Mouse (Mus musculus) gastrocnemius, postnatal 25 days (tissue): ENCODE data around the gene Gmds. TPM values are rescaled to one million over a fixed set of nuclear protein-coding genes. Genes with fewer than 3 reads are reported as not detected.

ENCODE experiments used
- DNase-seq: peaks from one replicate; pipeline ENCODE4 v3.0.0; 2022
- total RNA-seq, 2 experiments: library from RNA; stranded (reverse); gene quantifications; 1 replicate in 1 of 2; 2 replicates in 1 of 2; pipeline ENCODE4 v1.2.3; 2021

Gmds gene
- total RNA-seq, 2 experiments from 2014 or later: 1.9 to 2.3 TPM

DNA sequence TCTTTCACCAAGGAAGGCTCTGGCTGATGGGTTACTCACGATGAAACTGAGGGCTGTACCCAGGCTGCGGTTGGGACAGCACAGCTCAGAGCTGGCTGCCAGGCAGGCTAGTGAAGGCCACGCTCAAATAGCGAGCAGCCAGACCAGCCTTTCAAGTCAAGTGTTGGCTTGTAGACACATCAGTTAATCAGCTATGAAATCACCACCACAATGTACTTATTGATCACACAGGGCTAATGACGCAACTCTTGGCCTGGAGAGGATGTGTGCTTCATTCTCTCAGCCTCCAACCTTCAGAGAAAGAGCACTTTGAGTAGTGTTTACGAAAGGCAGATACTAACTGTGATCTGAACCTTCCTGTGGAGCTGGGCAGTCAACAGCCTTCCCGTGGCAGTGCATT is 383.4 kb downstream of the Gmds start:
- no peak for DNase-seq

DNA sequence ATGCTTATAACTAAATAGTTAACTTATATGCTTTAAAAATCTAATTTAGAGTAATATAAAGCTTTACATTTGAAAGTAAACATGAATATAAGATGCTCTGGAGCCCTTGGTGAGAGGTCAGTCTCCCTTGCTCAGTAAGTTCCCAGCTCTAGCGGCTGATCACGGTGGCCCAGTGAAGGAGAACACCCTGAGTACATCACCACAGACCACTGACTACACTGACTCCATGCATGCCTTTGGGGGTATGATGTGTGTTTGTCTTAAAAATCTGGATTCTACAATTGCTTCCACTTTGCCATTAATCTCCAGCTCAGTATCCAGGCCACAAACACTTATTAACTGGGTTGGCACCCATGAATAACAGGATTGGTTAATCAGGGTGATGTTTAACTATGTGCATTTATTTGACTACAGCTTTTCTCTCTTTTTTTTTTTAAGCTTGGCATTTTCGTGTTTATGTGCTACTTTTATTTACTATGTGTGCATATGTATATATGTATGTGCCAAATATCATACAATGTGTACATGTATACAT is 393.8 kb downstream of the Gmds start:
- no peak for DNase-seq

DNA sequence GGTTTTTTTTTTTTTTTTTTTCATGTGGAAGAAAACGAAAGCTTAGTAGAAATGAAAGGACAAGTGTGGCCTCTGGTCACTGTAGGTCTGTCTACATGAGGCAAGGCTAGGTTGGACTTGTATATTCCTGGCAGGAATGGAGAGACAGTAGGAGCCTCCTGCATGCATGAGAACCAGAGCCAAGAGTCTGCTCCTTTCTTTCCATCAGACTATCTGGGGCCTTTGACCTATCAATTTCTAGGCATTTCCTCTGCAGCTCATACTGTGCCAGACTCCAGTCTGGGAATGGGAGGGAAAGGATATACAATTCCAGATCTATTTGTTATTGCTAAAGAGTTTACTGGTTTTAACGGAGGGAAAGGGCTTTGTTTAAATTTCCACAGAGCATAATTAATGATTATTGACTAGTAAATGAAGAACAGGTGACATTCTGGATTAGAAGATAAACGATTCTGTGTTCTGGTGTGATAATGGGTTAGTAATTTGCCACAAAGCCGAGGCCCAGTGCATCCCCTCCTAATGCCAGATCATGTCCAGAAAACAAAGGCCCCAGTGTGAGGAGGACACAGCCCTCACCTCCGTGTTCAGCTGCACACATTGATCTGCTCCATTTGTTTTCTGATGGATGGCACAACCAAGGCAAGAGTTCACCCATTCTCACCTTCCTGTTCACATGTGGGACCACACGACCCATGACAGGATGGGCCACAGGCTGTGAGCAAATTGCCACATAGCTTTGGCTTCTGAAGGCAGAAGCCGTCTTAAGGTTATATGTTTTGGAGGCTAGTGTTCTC is 394.9 kb downstream of the Gmds start:
- no peak for DNase-seq

DNA sequence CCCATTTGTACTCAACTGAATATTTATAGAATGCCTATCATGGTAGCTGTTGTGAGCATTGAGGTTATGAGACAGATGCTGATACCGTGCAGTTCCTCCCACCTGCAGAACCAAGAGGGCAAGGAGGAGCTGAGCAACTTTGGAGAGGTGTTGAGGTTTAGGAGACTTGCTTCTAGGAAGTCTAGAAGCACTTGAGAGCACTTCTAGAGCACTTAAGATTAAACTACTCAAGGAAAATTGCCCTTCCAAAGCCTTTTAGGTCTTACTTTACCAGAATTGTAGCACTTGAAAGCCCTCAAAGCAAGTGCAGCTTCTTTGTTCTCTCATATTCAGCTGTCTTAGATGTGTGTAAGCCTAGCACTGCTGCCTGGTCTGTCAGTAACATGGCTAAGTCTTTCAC is 409.2 kb downstream of the Gmds start:
- DNase-seq: no peak

DNA sequence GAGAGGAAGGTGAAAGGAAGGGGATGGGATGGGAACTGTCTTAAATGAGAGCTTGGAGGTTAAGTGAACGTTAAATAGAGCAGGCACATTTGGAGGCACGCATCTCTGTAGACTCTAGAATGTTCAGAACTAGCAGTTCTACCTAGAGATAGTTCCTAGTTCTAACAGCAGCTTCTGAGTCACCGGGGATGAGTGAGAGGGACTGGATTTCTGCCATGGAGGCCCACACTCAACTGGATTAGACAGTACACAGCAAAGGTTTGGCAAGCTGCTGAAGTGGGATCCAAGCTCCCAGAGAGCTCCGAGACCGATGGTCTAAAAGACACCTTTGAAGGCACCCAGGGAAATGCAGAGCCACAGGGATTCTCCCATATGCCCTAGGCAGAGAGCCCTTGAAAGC is 411.9 kb downstream of the Gmds start:
- DNase-seq: no peak

DNA sequence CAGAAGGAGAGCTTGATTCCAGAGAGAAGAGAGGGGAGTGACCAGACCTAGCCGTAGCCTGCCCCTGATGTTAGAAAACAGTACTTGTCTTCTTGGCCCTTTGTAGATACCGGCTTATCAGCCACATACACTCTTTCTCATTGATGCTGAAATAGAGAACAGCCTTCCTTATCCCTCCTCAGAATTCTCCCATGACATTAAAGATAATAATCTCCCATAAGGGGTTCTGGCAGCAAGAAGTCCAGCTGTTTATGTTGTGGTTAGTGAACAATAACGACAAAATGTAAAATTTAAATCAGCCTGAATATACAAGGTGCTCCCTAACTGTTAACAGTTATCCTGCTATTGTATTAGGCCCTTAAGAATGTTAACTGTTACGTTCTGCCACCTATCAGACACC is 414.0 kb downstream of the Gmds start:
- DNase-seq: no peak

DNA sequence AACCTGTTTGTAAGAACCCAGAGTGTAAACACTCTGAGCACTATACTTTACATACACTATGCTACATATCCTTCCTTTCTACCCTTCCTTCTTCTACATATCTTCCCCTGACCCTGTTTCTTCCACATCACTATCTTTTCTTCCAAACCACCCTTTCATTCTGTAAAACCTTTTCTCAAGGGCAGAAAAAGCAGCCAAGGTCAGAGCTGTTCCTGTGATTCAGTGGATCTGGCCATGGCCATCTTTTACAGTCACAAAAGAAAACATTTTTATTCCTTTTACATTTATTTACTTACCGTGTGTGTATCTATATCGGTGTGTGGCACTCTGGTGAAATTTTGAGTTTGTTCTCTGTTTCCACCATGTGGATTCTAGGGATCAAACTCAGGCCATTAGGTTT is 418.8 kb downstream of the Gmds start:
- no peak for DNase-seq

DNA sequence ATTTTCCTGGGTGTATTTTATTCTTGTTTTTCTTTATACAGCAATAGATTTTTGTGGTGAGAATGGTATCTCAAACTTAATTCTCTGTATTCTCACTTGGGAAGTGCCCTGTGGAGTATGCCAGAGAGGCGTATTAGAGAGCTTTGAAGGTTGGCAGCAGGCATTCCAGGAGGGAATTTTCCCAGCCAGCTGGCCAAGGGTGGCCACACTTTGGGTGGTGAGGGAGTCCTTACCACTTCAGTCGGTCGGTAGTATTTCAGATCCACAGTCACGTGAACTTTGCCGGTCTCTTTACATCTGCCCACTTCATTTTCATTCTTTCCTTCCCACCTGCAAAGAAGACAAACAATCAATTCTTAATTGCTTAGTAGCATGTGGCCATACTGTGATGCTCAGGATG is 421.2 kb downstream of the Gmds start:
- DNase-seq: no peak

DNA sequence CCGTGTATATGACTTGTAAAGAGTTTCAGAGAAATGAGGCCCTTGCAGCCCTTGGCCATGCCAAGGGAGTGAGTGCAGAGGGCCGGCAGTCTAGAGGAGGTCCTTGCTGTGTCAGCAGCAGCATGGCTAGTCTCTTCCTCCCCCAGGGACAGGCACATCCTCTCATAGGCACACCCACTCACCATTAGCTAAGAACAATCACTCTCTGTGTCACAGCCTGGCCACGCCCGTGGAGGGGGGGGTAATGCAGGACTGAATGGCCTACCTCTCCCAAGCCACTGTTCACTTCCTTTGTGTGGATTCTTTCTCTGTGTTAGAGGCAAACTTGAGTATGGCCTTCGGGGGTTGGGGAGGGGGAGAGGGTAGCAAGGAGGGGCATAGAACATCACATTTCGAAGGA is 422.8 kb downstream of the Gmds start:
- DNase-seq: peak; percentile 11

DNA sequence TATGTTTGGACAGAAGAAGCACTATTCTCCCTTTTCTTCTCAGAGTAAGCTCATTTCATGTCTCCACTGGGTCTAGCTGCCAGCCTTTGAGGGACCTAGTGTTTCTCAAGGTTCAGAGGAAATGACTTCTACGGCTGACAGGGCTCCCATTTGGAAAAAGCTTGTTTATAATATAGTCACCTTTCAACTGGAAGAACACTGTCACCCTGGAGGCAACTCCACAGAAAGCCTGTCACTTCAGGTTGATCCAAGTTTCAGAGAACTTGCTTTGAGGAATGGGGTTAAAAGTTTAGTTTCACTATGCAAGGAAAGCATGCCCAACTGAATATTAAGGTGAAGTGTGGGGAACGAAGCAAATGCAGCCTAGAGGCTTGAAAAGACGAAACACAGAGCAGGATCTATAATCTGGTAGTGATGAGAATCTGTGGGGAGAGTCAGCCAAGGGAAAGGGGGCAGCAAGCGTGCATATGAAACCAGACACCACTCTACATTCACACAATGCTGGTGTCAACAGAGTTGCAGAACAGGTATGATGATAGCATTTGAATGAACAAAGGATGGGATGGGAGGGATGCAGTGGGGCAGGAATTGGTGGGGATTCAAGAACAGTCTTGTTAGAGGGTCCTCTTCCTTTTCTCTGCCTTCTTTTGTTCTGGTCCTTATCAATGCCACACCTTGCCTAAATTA is 423.5 kb downstream of the Gmds start:
- no peak for DNase-seq

DNA sequence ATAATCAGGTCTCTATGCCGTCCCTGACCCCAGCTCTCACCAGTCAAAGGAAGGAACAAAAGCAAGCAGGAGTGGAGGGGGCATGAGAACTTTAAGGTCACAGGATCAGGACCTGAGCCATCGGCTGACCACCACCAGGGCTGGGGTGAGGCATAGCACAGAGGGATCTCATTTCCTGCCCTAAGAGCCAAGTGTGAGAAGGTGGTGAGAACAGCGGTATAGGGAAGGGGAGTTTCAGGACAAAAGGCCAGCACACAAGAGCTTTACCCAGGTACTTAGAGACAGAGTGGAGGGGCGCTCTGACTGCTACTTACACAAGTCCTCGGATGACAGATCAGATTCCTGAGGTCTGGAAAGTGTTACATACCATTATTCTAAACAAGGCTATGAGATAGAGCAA is 426.6 kb downstream of the Gmds start:
- DNase-seq: no peak

DNA sequence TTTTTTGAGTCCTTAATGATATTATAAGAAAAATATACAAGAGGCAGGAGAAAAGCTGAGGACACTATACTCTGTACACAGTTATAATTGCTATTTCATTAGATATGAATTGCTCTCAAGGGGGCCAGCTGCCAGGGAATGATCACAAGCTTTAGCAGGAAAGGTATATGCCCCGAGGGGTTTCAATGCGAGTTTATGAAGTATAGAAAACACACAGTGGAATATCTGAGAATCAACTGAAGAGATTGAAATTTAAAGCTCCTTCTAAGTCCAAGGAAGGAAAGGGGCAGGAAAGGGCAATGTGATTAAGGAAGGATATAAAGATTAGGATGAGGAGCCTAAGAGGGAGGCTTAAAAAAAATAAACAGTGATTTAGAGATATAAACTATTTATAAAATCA is 427.2 kb downstream of the Gmds start:
- no peak for DNase-seq

DNA sequence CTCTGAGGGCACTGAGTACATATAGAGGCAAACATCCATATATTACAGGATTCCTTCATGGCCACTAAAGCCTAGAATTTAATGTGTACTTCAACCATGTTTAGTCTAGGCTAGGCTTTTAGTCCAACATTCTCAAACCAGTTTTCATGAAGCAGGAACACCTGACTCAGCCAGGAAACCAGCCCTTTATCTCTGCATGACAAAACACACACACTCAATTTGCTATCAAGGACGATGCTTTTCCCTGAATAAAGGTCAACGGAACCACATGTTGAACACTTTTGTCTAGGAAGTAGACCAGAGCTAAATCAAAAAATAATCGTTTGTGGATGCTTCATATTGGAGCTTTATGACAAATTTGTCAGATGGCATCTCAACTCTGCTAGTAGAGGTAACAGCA is 429.5 kb downstream of the Gmds start:
- no peak for DNase-seq

DNA sequence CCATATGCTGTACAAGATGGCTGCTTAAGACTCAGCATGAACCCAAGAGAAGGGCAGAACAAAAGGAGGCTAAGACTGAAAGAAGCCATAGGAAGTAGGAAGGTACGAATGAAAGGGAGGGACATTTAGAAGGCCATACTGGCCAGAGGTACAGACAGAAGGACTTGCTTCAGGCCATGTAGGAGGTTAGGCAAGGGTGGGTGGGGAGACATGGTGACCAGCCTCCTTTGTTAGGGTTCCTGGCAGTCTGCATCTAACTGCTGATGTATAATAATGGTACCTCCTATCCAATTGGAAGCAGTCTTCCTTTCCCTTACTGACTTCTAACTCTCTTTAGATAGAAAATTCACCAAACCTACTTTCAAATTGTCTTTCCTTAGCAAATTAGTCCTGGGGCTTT is 432.0 kb downstream of the Gmds start:
- no peak for DNase-seq

DNA sequence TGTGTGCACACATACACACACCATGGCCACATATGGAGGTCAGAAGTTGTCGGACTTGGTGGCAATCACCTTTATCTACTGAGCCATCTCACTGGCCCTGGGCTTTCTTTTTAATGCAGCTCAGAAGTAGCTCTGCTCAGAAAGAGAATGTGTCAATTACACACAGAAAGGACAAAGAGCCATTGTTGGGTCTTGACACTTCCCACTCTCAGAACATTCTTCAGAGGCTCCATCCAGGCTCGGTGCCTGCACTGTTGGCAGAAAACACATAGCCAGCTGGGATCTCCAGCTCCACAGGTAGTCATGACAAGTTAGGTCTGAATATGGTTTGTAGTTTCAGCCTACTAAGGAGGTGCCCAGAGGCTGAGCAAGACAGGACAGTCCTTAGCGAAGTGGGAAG is 438.3 kb downstream of the Gmds start:
- no peak for DNase-seq

DNA sequence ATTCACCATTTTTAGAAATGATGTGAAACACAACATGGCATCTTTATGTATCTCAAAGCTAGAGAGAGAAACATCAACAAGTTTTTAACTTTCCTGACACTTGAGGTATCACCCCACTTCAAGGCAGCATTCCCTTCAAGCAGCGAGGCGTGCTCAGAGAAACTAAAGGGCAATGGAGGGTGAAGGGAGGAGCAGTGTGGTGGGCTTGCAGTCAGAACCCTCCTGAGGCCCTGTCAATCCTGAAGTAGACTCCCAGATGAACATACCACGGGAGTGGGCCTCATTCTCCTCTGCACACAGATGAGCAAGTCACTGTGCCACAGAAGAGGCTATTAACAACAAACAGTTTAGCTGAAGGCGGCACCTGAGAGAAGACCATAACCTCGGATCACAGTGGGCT is 439.1 kb downstream of the Gmds start:
- no peak for DNase-seq

DNA sequence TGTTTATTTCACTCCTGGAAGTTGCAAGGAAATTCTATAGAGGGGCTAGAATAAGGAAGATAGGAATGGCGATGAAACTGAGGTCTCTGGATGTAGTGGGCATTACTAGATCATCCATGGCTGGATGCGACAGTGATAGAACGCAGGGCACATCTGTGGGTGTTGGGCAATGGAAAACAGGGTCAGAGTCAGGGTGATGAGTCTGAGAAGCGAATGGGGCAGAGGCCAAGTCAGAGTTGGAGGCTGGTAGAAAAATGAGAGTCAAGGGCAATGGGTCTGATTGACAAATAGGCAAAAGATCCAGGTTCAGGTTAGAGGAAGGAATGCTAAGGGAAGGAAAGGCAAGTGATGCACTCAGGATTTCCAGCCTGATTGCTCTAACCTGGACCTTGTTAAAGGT is 441.0 kb downstream of the Gmds start:
- no peak for DNase-seq

DNA sequence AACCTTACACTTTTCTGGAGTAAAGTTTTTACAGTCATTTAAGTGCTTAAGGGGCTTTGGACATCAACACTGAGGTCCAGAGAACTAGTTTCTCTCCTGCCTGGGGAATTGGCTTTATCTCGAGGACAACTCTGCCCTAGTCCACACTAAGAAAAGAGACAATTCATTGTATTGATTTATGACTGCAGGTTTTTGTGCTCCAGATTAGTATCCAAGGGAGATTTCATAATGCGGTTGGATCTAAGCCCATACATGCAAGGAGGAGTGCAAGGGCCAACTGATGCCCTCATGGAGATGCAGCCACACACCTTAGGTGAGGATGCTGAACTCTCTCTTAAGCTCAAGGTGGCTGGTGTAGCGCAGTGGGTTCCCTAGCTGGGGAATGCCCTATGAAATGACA is 444.0 kb downstream of the Gmds start:
- DNase-seq: no peak

DNA sequence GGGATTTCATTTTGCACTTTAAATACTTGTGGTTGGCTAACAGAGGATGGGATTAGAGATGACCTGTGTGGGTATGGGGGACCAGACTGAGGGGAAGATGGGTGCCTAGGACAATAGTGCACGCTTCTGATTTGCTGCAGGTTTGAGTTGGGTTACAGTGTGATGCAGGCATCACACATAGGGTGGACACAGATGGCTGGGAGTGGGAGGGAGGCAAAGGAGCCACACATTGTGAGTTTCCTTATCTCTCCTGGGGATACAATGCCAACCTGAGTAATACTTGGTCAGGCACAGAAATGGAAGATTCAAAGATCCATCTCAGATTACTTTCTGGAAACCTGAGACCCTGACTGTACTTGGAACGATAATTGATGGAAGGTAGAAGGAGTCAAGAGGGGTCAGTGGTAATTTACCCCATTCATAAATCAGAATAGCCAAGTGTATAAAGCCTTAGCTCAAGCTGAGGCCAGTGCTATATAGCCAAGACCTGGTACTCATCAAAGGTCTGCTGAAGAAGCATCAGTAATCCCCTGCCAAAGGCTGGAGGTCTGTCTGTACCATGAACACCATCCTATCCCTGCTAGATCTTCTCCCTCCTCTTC is 445.5 kb downstream of the Gmds start:
- no peak for DNase-seq

DNA sequence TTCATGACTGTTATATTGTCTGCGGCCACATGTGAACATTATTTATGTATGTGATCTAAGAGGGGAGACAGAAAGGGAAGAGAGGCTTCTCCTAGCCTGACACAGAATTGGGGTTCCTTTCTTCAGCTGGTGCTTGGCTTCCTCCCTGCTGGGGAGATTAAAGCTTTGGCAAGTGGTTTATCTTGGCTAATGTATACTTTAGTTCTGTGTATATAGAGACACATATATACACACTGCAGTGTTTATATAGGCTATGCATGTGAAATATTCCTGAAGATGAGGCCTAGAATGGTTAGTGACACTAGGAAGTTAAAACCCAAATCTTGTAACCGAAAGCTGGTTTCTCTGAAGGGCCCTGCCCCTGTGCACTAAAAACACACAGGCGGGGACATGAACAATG is 450.0 kb downstream of the Gmds start:
- DNase-seq: no peak

DNA sequence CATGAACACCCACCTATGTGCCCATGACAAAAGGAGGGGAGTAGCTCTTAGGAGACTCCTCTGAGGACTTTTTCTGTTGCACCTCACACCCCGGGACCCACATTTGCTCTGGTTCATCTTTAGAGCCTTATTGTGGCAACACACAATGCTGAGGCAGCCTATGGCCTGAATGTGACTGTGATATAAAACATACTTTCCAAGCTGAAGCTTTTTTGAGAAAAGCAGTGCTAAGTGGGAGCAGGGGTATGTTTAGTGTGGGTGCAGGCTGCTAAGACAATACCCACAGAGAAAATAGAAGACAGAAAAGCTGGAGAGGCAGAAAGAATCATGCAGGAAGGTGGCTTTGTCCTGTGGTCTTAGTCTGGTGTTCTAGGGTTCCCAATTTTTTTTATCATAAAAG is 452.8 kb downstream of the Gmds start:
- DNase-seq: no peak

DNA sequence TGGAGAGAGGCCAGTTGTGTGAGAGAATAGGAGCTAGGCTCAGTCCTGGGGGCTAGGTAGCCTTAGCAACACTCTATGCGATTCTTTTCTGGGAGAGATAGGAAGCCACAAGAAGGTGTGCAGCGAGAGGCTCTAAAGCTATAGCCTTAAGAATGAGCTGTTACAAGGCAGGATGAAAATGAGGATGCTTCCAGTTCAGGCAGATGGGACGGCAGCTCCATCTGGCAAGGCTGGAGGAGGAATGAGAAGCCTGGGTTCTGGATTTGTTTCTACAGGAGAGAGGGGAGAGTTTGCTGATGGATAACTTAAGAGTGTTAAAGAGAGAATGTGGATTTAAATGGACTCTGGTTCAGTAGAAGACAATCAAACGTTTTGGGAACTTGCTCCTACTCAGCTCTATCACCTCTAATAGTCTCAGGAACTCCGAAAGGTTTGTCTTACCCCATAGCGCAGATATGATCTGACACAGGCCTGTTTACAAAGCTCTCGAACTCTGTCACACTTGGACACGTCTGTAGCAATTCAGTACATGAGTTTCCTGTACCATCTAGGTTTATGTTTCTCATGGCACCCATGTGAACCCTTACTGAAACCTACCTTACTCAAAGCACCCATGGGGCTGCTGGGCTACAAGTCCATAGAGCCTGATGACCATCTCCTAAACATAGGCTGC is 459.6 kb downstream of the Gmds start:
- DNase-seq: no peak

DNA sequence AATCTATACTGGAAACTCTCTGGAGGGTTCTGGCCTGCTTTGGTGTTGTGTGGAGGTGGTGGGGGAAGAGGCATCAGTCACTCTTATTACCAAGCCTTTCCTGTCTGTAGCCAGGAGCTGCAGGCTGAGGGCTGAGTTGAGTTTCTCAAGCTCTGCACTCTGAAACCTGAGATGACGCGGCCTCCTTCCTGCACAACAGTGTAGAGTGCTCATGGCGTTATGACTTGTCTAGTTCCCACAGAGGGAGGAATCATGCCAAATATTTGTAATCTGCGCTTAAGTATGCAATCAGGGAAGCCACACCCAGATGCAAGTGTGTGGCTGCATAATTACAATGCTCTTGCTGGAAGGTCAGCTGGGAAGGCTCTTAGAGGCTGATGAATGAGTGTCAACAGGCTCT is 461.5 kb downstream of the Gmds start:
- no peak for DNase-seq
